Mouse (Mus musculus): ENCODE results near the gene Ptprj.
"Not testable (repeated sequence)": the region's sequence is repeated elsewhere in the genome, so short reads cannot be mapped to it uniquely, and the experiment has no call there.

The Ptprj gene

DNA sequence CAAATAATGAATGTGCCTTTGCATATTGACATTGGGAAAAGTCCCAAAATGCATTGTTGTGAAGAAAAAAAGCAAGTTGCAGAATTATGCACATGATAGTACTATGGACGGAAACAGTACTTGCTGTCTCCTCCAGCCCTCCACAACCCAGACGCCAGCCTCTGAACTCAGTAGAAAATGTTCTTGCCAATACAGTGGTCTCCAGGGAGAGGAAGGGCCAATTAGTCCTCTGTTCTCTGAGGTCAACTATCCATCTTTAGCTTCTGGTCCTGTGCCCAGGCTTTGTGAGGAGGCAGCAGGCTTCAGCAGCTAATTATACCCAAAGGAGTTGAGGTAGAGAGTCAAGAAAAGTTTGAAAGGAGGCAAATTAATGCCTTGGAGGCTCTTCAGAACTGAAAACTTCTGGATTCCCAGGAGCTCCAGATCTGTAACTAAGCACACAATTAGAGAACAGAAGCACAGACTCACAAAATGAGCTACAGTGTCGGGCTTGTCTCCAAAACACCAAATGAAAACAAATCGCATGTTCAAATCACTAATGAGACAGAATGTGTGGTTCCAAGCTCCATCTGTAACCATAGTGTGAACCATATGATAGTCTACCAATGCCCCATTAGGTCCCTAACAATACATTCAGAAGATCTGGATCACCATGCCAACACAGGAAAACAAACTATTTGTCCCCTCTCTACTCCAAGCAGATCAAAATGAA, 166.2 kb downstream of the Ptprj start:
- not testable (repeated sequence) for DNase-seq (ENCODE audit: low spot score)

- DNase-seq (ENCODE audit: low spot score) = not testable (repeated sequence)
Measured at GRCm38 (mm10) chr2:90398633-90399107, 181.8 kb downstream of the Ptprj start, which contains the start of gene Olfr1274-ps. Gene Olfr1274-ps (plus strand): TSS chr2:90398683.

All from ovary, postnatal 14 days (tissue).